Mouse (Mus musculus) ES-Bruce4 (cell line): ENCODE measurements around the gene Smarca5. TPM values are rescaled to one million over a fixed set of nuclear protein-coding genes. Genes with fewer than 3 reads are reported as not detected.

ENCODE experiments used
- H3K27ac ChIP-seq: 2 replicates; pipeline ENCODE4 v1.5.1; 2012; ENCODE audit warnings: low read length, inconsistent platforms; ENCODE audit not compliant: insufficient read depth
- H3K27me3 ChIP-seq: 2 replicates; pipeline ENCODE4 v1.6.1; 2012; ENCODE audit warnings: mild to moderate bottlenecking, low read length, inconsistent platforms; ENCODE audit not compliant: control insufficient read depth, poor library complexity, insufficient read depth, severe bottlenecking
- H3K36me3 ChIP-seq: 2 replicates; pipeline ENCODE4 v1.6.1; 2012; ENCODE audit warnings: inconsistent platforms, mild to moderate bottlenecking, low read length, moderate library complexity; ENCODE audit not compliant: control insufficient read depth, poor library complexity, insufficient read depth, severe bottlenecking
- H3K4me1 ChIP-seq: one replicate; pipeline ENCODE4 v1.8.1; 2011; ENCODE audit warnings: low read length; ENCODE audit not compliant: control insufficient read depth, insufficient read depth
- H3K4me3 ChIP-seq: 2 replicates; pipeline ENCODE4 v1.5.1; 2011; ENCODE audit warnings: low read depth, mild to moderate bottlenecking, low read length
- H3K9ac ChIP-seq: 2 replicates; pipeline ENCODE4 v1.6.1; 2012; ENCODE audit warnings: low read depth, mild to moderate bottlenecking, inconsistent platforms; ENCODE audit not compliant: poor library complexity, severe bottlenecking
- H3K9me3 ChIP-seq: replicated peaks from 2 replicates; pipeline ENCODE4 v1.6.1; 2012; ENCODE audit warnings: mild to moderate bottlenecking, low read length, inconsistent platforms; ENCODE audit not compliant: control insufficient read depth, poor library complexity, insufficient read depth, severe bottlenecking
- CTCF ChIP-seq: IDR thresholded peaks from one replicate; pipeline ENCODE4 v1.8.1; 2011; ENCODE audit warnings: low read depth, low read length
- EP300 ChIP-seq: IDR thresholded peaks from 2 replicates; pipeline ENCODE4 v1.6.1; 2011; ENCODE audit warnings: low read depth, low read length; ENCODE audit not compliant: insufficient read depth
- POLR2A ChIP-seq: IDR thresholded peaks from one replicate; pipeline ENCODE4 v1.8.1; 2011; ENCODE audit warnings: low read length; ENCODE audit not compliant: insufficient read depth
- polyA plus RNA-seq: library from polyadenylated mRNA; stranded (reverse); fragments of >200 nt; gene quantifications from 2 replicates; pipeline ENCODE4 v1.2.4, GENCODE M21; 2011; ENCODE audit warnings: low read depth; ENCODE audit not compliant: missing spikeins, insufficient read depth, insufficient read length

Smarca5 gene
- polyA plus RNA-seq, 1 experiment, result 155 TPM

DNA sequence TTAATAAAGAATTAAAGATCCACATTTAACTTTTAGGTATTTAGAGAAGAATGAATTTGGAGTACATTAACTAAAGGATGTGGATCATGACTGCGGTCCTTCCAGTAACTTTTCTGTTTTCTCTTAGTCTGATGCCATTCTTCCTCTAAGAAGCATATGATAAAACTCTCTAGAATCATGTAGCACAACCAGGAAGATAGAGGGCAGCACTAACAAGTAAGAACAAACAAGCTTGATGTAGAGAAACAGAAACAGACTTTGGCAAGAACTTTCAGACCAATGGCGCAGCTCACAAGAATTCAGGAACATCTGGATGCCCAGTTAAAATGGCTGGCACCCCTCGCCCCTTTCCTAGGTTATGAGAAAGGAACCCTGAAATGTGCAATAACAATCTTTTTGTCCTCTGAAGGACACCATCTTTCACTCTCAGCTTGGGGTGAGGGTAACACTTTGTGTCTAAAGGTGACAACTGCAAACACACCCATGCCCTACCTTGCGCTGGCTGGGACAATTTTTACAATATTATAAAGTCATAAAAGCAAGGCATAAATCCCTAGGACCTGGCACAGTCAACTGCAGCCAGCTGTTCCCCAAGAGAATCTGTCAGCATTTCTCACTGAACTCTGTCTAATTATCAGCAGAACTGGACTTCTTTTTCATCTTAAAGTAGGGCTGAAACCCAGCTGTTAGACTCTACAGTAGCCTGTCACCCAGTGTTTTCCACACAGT, 33.6 kb upstream of the Smarca5 start:
- Histone ChIP-seq H3K9ac (no peak overlapping the region), H3K9me3 (no peaks in the 10 kb centered on the region), H3K4me3 (no peak overlapping the region), H3K36me3 (peaks cover 76% of the 10 kb centered on the region), H3K27me3 (no peaks in the 10 kb centered on the region), H3K27ac (no peak overlapping the region), H3K4me1 (no peaks in the 10 kb centered on the region)
- TF ChIP-seq POLR2A (no peak), EP300 (no peak), CTCF (no peak)

GRCm38 (mm10) chr8:80768451-80768850, 29.2 kb upstream of the Smarca5 start:
- TF ChIP-seq CTCF (no peak), POLR2A (no peak), EP300 (no peak)
- Histone ChIP-seq H3K36me3 (peaks cover 76% of the 10 kb centered on the region), H3K27ac (no peak overlapping the region), H3K9me3 (no peaks in the 10 kb centered on the region), H3K4me3 (no peak overlapping the region), H3K9ac (no peak overlapping the region), H3K27me3 (no peaks in the 10 kb centered on the region), H3K4me1 (no peaks in the 10 kb centered on the region)

GRCm38 (mm10) chr8:80753017-80753715, 13.9 kb upstream of the Smarca5 start:
- Histone ChIP-seq H3K4me3 (no peak overlapping the region), H3K27ac (peak overlapping the region; percentile 42; the same call in 1 of the 2 replicates), H3K27me3 (no peaks in the 10 kb centered on the region), H3K4me1 (peaks cover 2% of the 10 kb centered on the region), H3K9me3 (no peaks in the 10 kb centered on the region), H3K36me3 (no peaks in the 10 kb centered on the region), H3K9ac (no peak overlapping the region; the same call in 1 of the 2 replicates)
- no peak for TF ChIP-seq POLR2A
- TF ChIP-seq CTCF, result peak; percentile 87
- no peak for TF ChIP-seq EP300

GRCm38 (mm10) chr8:80752429-80752828, 13.1 kb upstream of the Smarca5 start:
- H3K4me1 ChIP-seq, result peaks cover 2% of the 10 kb centered on the region
- H3K9ac ChIP-seq, result no peak overlapping the region
- H3K4me3 ChIP-seq, result no peak overlapping the region
- H3K36me3 ChIP-seq, result no peaks in the 10 kb centered on the region
- H3K27me3 ChIP-seq, result no peaks in the 10 kb centered on the region
- H3K9me3 ChIP-seq, result no peaks in the 10 kb centered on the region
- TF ChIP-seq POLR2A, result no peak
- TF ChIP-seq EP300, result 0 out of 2 replicates have a peak, but pooled peaks have one; percentile 8
- H3K27ac ChIP-seq, result no peak overlapping the region

- Histone ChIP-seq H3K27me3 (no peaks in the 10 kb centered on the region), H3K36me3 (no peaks in the 10 kb centered on the region)
Measured at GRCm38 (mm10) chr8:80749091-80749490, 9.8 kb upstream of the Smarca5 start.

GRCm38 (mm10) chr8:80739932-80740331, 635 bp upstream of the Smarca5 start:
- Histone ChIP-seq H3K27ac (peak overlapping the region; percentile 75), H3K9me3 (no peaks in the 10 kb centered on the region), H3K27me3 (no peaks in the 10 kb centered on the region), H3K4me1 (no peaks in the 10 kb centered on the region), H3K9ac (peak overlapping the region; percentile 91), H3K4me3 (peak overlapping the region; percentile 68), H3K36me3 (peaks cover 10% of the 10 kb centered on the region)
- no peak for TF ChIP-seq POLR2A
- TF ChIP-seq CTCF, result no peak
- TF ChIP-seq EP300, result no peak

More at GRCm38 (mm10) chr8:80749091-80749490, 9.8 kb upstream of the Smarca5 start:
- TF ChIP-seq CTCF (no peak), POLR2A (no peak), EP300 (no peak)
- Histone ChIP-seq H3K4me3 (no peak overlapping the region), H3K9ac (no peak overlapping the region), H3K9me3 (no peaks in the 10 kb centered on the region), H3K27ac (no peak overlapping the region), H3K4me1 (peaks cover 2% of the 10 kb centered on the region)
